Mouse (Mus musculus) embryonic facial prominence, embryonic 15.5 days (tissue): ENCODE measurements around the gene Lrrc36. TPM values are rescaled to one million over a fixed set of nuclear protein-coding genes. Genes with fewer than 3 reads are reported as not detected.
A peak's percentile ranks its signal among the peaks of the same experiment; 100 is the strongest.

Experiments
- ATAC-seq: fragments of 200-750 bp; cut with Nextera tagmentation; 2 replicates; pipeline ENCODE4 v1.8.0; 2017; ENCODE audit warnings: low read depth, moderate TSS enrichment; ENCODE audit not compliant: insufficient number of reproducible peaks, low FRiP score, low TSS enrichment
- H3K27ac ChIP-seq: fragments of 300-500 bp; sonication (generic); replicated peaks from 2 replicates; pipeline ENCODE4 v1.5.1; 2015; ENCODE audit warnings: mild to moderate bottlenecking, inconsistent platforms
- H3K27me3 ChIP-seq: fragments of 300-500 bp; sonication (generic); 2 replicates; pipeline ENCODE4 v1.6.1; 2015; ENCODE audit warnings: inconsistent platforms
- H3K36me3 ChIP-seq: fragments of 300-500 bp; sonication (generic); 2 replicates; pipeline ENCODE4 v1.6.1; 2015; ENCODE audit warnings: mild to moderate bottlenecking, inconsistent platforms
- H3K4me1 ChIP-seq: fragments of 300-500 bp; sonication (generic); 2 replicates; pipeline ENCODE4 v1.6.1; 2015; ENCODE audit warnings: inconsistent platforms
- H3K4me2 ChIP-seq: fragments of 300-500 bp; sonication (generic); replicated peaks from 2 replicates; pipeline ENCODE4 v1.6.1; 2015; ENCODE audit warnings: mild to moderate bottlenecking, inconsistent platforms
- H3K4me3 ChIP-seq: fragments of 300-500 bp; sonication (generic); replicated peaks from 2 replicates; pipeline ENCODE4 v1.5.1; 2015; ENCODE audit warnings: mild to moderate bottlenecking, inconsistent platforms
- H3K9ac ChIP-seq: fragments of 300-500 bp; sonication (generic); 2 replicates; pipeline ENCODE4 v1.6.1; 2015; ENCODE audit warnings: inconsistent platforms
- H3K9me3 ChIP-seq: fragments of 300-500 bp; sonication (generic); replicated peaks from 2 replicates; pipeline ENCODE4 v1.6.1; 2016; ENCODE audit warnings: inconsistent platforms
- WGBS: fragments of 180-500 bp; shearing (Covaris S2); methylation state at CpG from one replicate; pipeline ENCODE4 v1.1.7; 2015; 5-methylcytosine and 5-hydroxymethylcytosine counted together
- polyA plus RNA-seq: library from polyadenylated mRNA; unstranded; fragments of >200 nt; fragmentation: Nextera tagmentation; extraction: Ambion mirVana; gene quantifications from 2 replicates; pipeline ENCODE4 v1.2.1, GENCODE M21; 2015

Gene Lrrc36
- polyA plus RNA-seq, 1 experiment from 2014 or later: 2.6 TPM

DNA sequence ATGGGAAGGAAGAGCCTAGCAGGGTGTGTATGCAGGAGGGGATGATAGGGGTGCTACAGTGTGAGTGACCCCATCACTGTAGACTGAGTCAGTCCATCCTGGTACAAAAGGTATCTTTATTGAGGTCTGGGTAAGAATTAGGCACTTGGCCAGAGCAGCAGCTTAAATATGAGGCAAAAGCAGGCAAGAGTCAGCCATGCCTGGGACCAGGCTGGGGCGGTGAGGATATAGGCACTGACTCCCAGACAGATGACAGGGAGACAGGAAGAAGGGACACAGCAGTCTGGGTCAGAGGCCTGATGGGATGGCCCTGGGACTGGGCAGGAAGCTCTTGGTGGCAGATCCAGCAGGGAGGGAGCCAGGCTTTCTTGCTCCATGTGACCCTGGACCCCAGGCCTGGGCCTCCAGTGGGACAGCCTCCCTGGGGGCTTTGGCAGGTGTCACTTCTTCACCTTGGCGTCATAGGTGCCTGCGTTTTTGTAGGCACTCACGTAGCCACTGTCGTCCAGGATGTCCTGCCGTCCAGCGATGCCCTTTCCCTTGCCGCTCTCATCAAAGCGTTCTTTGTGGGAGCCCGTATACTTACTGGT lies 54.1 kb downstream of the Lrrc36 start:
- no peak overlapping the region for H3K4me3 ChIP-seq
- H3K27ac ChIP-seq: no peak overlapping the region
- no peak for ATAC-seq
- no peak overlapping the region for H3K4me2 ChIP-seq
- no peaks in the 10 kb centered on the region for H3K9me3 ChIP-seq
- H3K4me1 ChIP-seq: peaks cover 36% of the 10 kb centered on the region
- no peak overlapping the region for H3K9ac ChIP-seq
- H3K36me3 ChIP-seq: peaks cover 9% of the 10 kb centered on the region
- WGBS: 91% methylated on average over 10 of the region's 10 CpGs
- peaks cover 2% of the 10 kb centered on the region; the same call in 1 of the 2 replicates for H3K27me3 ChIP-seq

DNA sequence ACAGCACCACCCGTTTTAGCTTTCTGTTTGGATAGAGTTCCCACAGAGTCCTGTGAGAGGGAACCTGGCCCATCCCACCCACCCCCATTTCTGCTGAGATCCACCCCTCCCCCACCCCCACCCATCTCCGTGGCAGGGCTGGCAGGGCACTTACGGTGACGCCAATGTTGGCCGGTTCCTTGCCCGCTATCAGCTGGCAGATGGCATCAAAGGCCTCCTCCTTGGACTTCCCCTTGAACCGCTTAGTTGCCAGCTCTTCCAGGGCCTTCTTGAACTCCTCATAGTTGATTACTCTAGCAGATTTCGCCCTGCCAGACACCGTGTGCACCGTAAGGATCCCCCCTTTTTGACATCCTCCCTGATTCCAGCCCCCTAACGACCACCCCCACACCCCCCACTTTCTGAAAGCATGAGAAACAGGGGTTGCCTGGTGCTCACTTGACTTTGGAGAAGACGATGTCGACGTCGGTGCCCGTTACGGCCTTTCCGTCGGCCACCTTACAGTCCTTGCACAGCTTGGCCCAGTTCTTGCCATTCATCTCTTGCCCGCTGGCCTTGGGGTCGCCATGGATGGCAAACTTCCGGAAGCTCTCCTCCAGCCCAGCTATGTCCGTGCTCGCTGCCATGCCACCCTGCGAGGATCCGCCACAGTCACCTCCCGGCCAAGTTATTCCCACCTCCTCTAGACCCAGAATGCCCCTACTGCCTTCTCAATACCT lies 54.8 kb downstream of the Lrrc36 start:
- Histone ChIP-seq H3K4me3 (no peak overlapping the region), H3K4me1 (peaks cover 36% of the 10 kb centered on the region), H3K9me3 (no peaks in the 10 kb centered on the region), H3K9ac (no peak overlapping the region), H3K27me3 (peaks cover 8% of the 10 kb centered on the region), H3K27ac (no peak overlapping the region), H3K4me2 (no peak overlapping the region), H3K36me3 (peaks cover 16% of the 10 kb centered on the region)
- no peak for ATAC-seq
- WGBS: 89% methylated on average over 27 of the region's 27 CpGs

DNA sequence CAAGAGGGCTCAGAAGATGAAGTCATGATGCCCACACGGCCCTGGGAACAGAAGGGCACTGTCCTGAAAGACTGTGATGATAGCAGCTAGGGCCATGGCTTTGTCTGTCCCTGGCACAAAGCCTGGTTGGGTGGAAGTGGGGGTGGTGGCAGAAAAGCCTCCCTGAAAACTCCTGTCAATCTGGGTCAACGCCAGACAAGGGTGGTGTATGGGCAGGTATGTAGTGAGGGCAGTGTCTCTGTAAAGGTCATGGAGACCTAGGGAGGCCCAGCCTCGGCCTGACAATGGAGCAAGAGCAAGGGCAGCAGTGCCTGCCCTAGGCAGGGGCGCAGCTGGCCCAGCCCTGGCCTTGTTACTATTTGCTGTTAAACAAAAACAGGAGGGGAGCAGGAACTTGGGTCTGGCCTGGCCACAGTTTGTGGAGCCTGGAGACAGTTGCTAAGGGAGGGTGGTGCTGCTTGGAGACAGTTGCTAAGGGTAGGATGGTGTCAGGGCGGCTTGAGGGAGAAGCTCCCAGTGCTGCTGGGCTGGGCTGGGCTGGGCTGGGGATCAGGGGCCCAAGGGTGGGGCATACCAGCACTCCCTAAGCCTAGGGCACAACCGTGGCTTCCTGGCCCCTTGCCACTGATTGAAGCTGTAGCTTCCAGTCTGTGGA lies 55.8 kb downstream of the Lrrc36 start:
- ATAC-seq: no peak
- H3K27ac ChIP-seq: peak overlapping the region; percentile 36; the same call in 1 of the 2 replicates
- H3K9me3 ChIP-seq: no peaks in the 10 kb centered on the region
- peaks cover 12% of the 10 kb centered on the region for H3K27me3 ChIP-seq
- WGBS: 42% methylated on average over 6 of the region's 6 CpGs
- no peak overlapping the region for H3K9ac ChIP-seq
- H3K4me3 ChIP-seq: no peak overlapping the region
- peaks cover 42% of the 10 kb centered on the region for H3K4me1 ChIP-seq
- no peak overlapping the region for H3K4me2 ChIP-seq
- H3K36me3 ChIP-seq: peaks cover 23% of the 10 kb centered on the region

GRCm38 (mm10) chr8:105469816-105470215 lies 56.4 kb downstream of the Lrrc36 start:
- Histone ChIP-seq H3K27ac (peak overlapping the region; percentile 36; the same call in 1 of the 2 replicates), H3K9me3 (no peaks in the 10 kb centered on the region), H3K27me3 (peaks cover 12% of the 10 kb centered on the region), H3K9ac (no peak overlapping the region), H3K4me2 (0 out of 2 replicates have a peak overlapping the region, but pooled peaks have one; percentile 47), H3K4me1 (peaks cover 48% of the 10 kb centered on the region), H3K36me3 (peaks cover 23% of the 10 kb centered on the region), H3K4me3 (no peak overlapping the region)
- 66% methylated on average over 5 of the region's 5 CpGs for whole genome bisulfite sequencing
- ATAC-seq: no peak

- H3K27me3 ChIP-seq: peaks cover 12% of the 10 kb centered on the region
- ATAC-seq: no peak
- 69% methylated on average over 5 of the region's 5 CpGs for WGBS
- peak overlapping the region; percentile 36; the same call in 1 of the 2 replicates for H3K27ac ChIP-seq
- no peaks in the 10 kb centered on the region for H3K9me3 ChIP-seq
- peaks cover 25% of the 10 kb centered on the region for H3K36me3 ChIP-seq
- H3K9ac ChIP-seq: no peak overlapping the region
- H3K4me2 ChIP-seq: peak overlapping the region; percentile 47
- H3K4me3 ChIP-seq: peak overlapping the region; percentile 32
- peaks cover 53% of the 10 kb centered on the region for H3K4me1 ChIP-seq
Observed at GRCm38 (mm10) chr8:105470262-105470661, 56.9 kb downstream of the Lrrc36 start.

GRCm38 (mm10) chr8:105470681-105471313 lies 57.4 kb downstream of the Lrrc36 start:
- H3K4me3 ChIP-seq: peak overlapping the region; percentile 32
- peaks cover 12% of the 10 kb centered on the region for H3K27me3 ChIP-seq
- peak; percentile 26; the same call in 1 of the 2 replicates for ATAC-seq
- peak overlapping the region; percentile 1; the same call in 1 of the 2 replicates for H3K9ac ChIP-seq
- no peaks in the 10 kb centered on the region for H3K9me3 ChIP-seq
- peak overlapping the region; percentile 45; the same call in 1 of the 2 replicates for H3K27ac ChIP-seq
- H3K4me2 ChIP-seq: peak overlapping the region; percentile 47
- peaks cover 54% of the 10 kb centered on the region for H3K4me1 ChIP-seq
- WGBS: 22% methylated on average over 11 of the region's 11 CpGs
- H3K36me3 ChIP-seq: peaks cover 30% of the 10 kb centered on the region

DNA sequence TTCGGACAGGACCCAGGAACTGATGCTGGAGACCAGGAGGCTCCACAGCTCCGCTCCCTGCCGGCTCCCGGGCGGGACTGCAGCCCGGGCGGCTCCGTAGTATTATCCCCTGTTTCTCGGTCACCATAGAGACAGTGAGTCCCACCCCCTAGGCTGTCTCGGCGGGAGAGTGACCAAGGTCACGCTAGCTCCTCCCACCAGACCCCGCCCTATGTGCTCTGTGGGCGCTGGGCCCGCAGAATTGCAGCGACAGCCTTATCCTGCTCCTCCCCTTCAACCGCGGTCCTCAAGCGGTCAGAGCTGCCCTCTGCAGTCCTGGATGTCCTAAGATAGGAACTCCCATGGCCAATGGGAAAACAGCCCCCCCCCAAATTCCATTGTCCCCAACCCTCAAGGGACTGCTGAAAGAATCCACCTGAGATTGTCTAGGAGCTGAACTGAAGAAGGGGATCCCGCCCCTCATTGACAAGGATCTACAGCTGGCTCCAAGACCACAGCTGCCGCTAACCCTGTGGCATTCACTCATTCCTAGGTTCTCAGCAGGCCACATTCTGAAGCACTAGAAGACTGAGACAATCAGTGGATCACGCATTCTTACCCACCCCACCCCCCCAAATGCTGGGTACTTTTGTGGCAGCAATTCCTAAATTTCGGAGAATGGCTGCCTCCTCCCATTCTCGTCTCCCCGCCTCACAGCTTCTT lies 58.1 kb downstream of the Lrrc36 start, which contains the start of gene Tppp3:
TSS of gene Tppp3 (minus strand) at position 213 of the 702 bp plus-strand sequence.
- Histone ChIP-seq H3K9ac (peak within 1 kb of the TSS; percentile 1; the same call in 1 of the 2 replicates), H3K9me3 (no peaks in the 10 kb centered on the region), H3K27me3 (peaks cover 12% of the 10 kb centered on the region), H3K4me1 (peaks cover 54% of the 10 kb centered on the region), H3K4me2 (peak within 1 kb of the TSS; percentile 47), H3K4me3 (peak within 1 kb of the TSS; percentile 32), H3K36me3 (peaks cover 37% of the 10 kb centered on the region), H3K27ac (peak within 1 kb of the TSS; percentile 45)
- ATAC-seq: peak; percentile 87
- WGBS: 7% methylated on average over 25 of the region's 25 CpGs

- ATAC-seq: no peak
- no peak overlapping the region for H3K4me3 ChIP-seq
- peaks cover 12% of the 10 kb centered on the region for H3K27me3 ChIP-seq
- H3K36me3 ChIP-seq: peaks cover 39% of the 10 kb centered on the region
- no peak overlapping the region for H3K9ac ChIP-seq
- no peak overlapping the region for H3K27ac ChIP-seq
- H3K4me1 ChIP-seq: peaks cover 54% of the 10 kb centered on the region
- no peaks in the 10 kb centered on the region for H3K9me3 ChIP-seq
- WGBS: 50% methylated on average over 23 of the region's 23 CpGs
- no peak overlapping the region for H3K4me2 ChIP-seq
Observed at GRCm38 (mm10) chr8:105472414-105472932, 59.1 kb downstream of the Lrrc36 start.

- peaks cover 12% of the 10 kb centered on the region for H3K27me3 ChIP-seq
- WGBS: 67% methylated on average over 9 of the region's 9 CpGs
- no peaks in the 10 kb centered on the region for H3K9me3 ChIP-seq
- no peak for ATAC-seq
- H3K9ac ChIP-seq: no peak overlapping the region
- no peak overlapping the region for H3K4me3 ChIP-seq
- peaks cover 41% of the 10 kb centered on the region for H3K36me3 ChIP-seq
- H3K27ac ChIP-seq: no peak overlapping the region
- H3K4me2 ChIP-seq: no peak overlapping the region
- peaks cover 54% of the 10 kb centered on the region for H3K4me1 ChIP-seq
Observed at GRCm38 (mm10) chr8:105472983-105473382, 59.6 kb downstream of the Lrrc36 start.

DNA sequence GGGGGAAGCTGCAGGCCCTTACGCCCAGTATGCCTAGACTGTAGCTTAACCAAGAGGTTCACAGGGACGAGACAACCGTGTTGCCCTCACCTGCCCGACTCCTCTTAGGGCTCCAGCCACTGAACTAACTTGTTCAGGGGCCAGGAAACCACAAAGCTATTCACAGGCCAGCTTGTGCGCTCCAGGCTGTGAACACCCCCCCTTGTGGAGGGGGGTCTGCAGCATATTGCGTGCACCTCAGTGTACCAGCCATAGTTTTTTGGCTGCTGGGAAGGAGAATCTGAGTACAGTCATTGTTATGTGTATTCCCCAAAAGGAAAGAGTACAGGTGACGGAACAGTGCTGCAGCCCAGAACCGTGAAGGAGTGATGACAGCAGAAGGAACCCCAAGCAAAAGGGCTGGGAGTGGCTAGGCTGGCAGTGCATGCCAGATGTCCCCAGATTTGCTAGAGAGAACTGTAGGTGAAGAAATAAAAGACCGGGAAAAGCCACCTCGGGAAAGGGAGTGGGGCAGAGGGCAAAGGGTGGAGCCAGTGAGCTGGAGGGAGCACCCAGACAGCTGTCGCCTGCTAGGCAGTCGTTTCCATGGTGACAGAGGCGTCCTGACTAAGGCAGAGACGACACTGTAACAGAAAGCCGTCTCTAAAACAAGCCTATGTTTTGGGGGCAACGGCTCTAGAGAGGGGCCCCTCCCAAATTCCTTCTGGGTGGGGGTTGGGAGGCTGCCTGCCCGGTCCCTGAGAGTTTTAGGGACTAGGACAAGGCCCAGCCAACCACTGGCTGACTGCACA lies 60.6 kb downstream of the Lrrc36 start:
- Histone ChIP-seq H3K9me3 (no peaks in the 10 kb centered on the region), H3K4me2 (peak overlapping the region; percentile 10; the same call in 1 of the 2 replicates), H3K4me1 (peaks cover 51% of the 10 kb centered on the region), H3K4me3 (no peak overlapping the region), H3K27me3 (peaks cover 12% of the 10 kb centered on the region), H3K9ac (no peak overlapping the region), H3K36me3 (peaks cover 50% of the 10 kb centered on the region), H3K27ac (peak overlapping the region; percentile 14; the same call in 1 of the 2 replicates)
- 30% methylated on average over 17 of the region's 17 CpGs for WGBS
- no peak; the same call in 1 of the 2 replicates for ATAC-seq
